Mouse (Mus musculus): ENCODE results near the gene Nop10.

- TF ChIP-seq CTCF (IDR thresholded peaks at IDR 0.05) (no peak), EP300 (IDR thresholded peaks at IDR 0.05) (no peak)
Observed at GRCm38 (mm10) chr2:112287059-112287458, 25.3 kb downstream of the Nop10 start.

All from lung, postnatal 0 days (tissue).